Mouse (Mus musculus) spleen, postnatal 36 days (tissue): ENCODE measurements at regions not wholly inside any gene's neighbourhood (a gene's known extent, or its start where the extent isn't known, plus 50 kb on each side); places are given as distances from the start of the nearest gene placed in this dataset.

ENCODE experiments used
- DNase-seq, 2 experiments: peaks; one replicate each; pipeline ENCODE4 v3.0.0; 2022; ENCODE audit warnings: low spot score in 2 of 2, mixed read lengths in 1 of 2

DNA sequence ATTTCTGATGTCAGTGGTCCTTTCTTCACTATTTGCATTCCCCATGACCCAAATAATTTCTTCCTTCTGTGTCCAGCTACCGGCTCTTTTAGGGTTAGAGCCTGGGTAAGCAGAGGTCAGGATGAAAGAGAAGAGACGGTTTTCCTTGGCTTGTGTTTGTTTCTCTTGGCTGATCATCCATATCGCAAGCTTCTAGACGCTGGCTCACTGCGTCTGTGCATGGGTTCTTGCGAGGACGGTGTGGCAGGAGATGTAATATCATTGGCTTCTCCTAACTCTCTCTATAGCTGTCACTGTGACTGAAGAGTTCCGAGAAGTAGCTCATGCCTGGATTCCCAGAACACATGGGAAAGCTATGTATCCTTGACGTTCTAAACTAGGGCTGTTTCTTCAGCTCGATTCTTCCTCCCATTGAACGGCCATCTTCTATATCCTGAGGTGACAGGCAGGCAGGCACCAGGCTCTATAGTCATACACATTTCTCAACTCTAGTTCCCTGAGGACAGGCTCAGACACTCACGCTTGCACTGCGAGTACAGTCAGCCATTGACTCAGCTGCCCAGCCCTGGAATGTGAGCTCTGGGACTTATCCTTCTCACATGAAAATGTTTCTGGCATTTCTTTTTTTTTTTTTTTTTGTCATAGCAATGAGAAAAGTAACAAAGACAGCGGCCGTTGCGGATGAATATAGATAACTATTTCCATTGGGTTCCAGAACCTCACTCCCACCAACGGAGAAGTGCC lies 85.0 kb downstream of the Bach1 start:
- DNase-seq = no peak

DNA sequence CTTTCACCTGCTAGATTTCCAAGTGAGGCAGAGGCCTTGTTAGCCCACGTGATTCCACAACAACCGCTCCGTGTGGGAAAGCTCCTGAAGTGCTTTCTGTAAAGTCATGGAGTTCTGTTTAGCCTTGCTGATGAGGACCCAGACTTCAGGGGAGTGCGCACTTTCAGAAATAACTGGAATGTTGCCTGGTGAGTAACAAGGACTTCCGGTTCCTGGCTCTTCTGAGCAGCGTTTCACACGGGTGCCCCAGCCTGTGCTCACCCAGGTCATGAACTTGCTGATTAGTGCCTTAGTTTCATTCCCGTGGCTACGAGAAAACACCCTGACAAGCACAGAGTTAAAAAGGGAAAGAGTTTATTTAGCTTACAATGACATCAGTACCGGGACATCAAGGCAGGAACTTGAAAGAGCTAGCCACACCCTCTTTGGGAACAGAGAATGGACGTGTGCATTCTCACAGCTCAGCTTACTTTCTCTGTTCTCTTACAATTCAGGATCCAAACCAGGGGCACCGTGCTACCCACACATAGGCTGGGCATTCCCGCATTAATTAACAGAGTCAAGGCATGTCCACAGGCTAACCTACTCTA lies 85.8 kb downstream of the Bach1 start:
- no peak for DNase-seq

DNA sequence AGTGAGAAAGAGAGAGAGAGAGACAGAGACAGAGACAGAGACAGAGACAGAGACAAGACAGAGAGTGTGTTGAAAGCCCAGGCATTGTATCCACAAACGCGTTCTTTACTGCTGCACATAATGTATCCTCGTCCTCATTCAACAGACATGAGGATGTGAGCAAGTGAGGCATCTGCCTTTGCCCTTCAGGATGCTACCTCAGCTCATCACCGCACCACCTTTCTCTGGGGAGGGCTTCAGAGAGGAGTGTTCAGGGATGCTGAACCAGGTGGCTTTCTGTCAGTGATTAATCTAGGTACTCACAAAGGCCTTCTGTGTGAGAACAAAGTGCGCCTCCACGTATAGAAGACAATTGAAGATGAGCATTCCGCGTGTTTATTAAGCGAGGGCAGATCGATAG lies 90.8 kb downstream of the Bach1 start:
- no peak for DNase-seq

- no peak for DNase-seq
These were observed 91.2 kb downstream of the Bach1 start for GRCm38 (mm10) chr16:87789957-87790356.

- no peak for DNase-seq
These were observed 97.9 kb downstream of the Bach1 start for GRCm38 (mm10) chr16:87796514-87797248.

- DNase-seq = no peak
These were observed 103.6 kb downstream of the Bach1 start for GRCm38 (mm10) chr16:87802317-87802716.

- no peak for DNase-seq
These were observed 118.8 kb downstream of the Bach1 start for GRCm38 (mm10) chr16:87817590-87817989.

DNA sequence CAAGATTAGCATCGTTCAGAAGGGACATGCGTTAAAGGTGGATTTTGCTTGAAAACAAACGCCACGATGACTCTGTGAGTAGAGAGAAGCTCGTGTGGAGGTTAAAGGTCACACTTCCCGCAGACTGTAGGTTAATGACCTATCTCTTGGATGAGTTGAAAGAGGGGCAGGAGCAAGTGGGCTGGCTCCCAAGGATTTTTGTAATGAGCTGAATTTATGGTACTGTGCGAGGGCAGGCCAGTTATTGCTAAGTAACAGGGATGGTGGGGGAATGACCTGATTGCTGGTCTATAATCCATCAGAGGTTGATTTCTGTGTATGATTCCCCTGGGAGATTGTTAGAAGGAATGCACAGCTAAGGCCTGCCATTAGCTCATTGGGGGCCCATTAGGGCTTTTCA lies 135.6 kb downstream of the Bach1 start:
- DNase-seq = no peak

DNA sequence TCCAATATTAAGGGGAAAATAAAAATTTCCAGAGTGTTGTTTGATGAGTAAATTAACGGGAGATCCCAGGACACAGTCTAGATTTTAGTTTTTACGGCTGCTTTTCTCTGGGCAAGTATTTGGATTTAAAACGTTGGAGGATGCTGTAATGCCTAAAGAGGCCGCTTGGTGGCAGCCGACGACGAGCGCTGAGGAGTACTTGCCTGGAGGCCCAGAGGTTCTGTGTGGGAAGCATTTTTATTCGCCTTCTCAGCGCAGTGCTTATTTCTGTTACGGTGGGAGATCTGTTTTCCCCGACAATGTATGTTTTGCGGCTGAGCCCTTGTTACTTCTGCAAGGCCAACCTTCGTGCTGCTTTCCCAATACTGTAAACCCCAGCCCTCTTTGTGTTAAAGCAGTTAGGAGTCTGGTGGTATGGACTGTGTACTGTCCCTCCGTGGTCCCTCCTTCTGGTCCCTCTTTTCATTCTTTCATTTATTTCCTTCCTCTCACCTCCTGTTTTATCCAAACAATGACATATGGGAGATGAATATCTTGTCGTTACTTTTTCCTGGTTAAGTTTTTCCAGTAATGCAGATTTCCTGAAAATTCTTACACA lies 142.3 kb downstream of the Bach1 start:
- peak; percentile 4 to 5 for DNase-seq
